Mouse (Mus musculus) intestine, embryonic 15.5 days (tissue): ENCODE results near the gene Bfsp2. TPM values are rescaled to one million over a fixed set of nuclear protein-coding genes. Genes with fewer than 3 reads are reported as not detected.

Source experiments
- ATAC-seq: fragments of 200-750 bp; cut with Nextera tagmentation; 2 replicates; pipeline ENCODE4 v1.8.0; 2017; ENCODE audit warnings: moderate TSS enrichment, moderate library complexity
- H3K27ac ChIP-seq: fragments of 300-500 bp; sonication (generic); 2 replicates; pipeline ENCODE4 v1.5.1; 2015; ENCODE audit warnings: mild to moderate bottlenecking, inconsistent platforms
- H3K27me3 ChIP-seq: fragments of 300-500 bp; sonication (generic); replicated peaks from 2 replicates; pipeline ENCODE4 v1.6.1; 2015; ENCODE audit warnings: inconsistent platforms
- H3K36me3 ChIP-seq: fragments of 300-500 bp; sonication (generic); 2 replicates; pipeline ENCODE4 v1.6.1; 2015; ENCODE audit warnings: inconsistent platforms
- H3K4me1 ChIP-seq: fragments of 300-500 bp; sonication (generic); replicated peaks from 2 replicates; pipeline ENCODE4 v1.6.1; 2015; ENCODE audit warnings: inconsistent platforms
- H3K4me2 ChIP-seq: fragments of 300-500 bp; sonication (generic); replicated peaks from 2 replicates; pipeline ENCODE4 v1.6.1; 2015; ENCODE audit warnings: mild to moderate bottlenecking, inconsistent platforms
- H3K4me3 ChIP-seq: fragments of 300-500 bp; sonication (generic); replicated peaks from 2 replicates; pipeline ENCODE4 v1.5.1; 2015; ENCODE audit warnings: inconsistent platforms
- H3K9ac ChIP-seq: fragments of 300-500 bp; sonication (generic); 2 replicates; pipeline ENCODE4 v1.6.1; 2015; ENCODE audit warnings: inconsistent platforms
- H3K9me3 ChIP-seq: fragments of 300-500 bp; sonication (generic); 2 replicates; pipeline ENCODE4 v1.6.1; 2016; ENCODE audit warnings: inconsistent platforms
- WGBS: fragments of 180-500 bp; shearing (Covaris S2); methylation state at CpG from one replicate; pipeline ENCODE4 v1.1.7; 2015; 5-methylcytosine and 5-hydroxymethylcytosine counted together
- polyA plus RNA-seq: library from polyadenylated mRNA; unstranded; fragments of >200 nt; fragmentation: Nextera tagmentation; extraction: Ambion mirVana; gene quantifications from 2 replicates; pipeline ENCODE4 v1.2.1, GENCODE M21; 2015

Bfsp2 gene
- polyA plus RNA-seq, 1 experiment from 2014 or later = 0.19 TPM

DNA sequence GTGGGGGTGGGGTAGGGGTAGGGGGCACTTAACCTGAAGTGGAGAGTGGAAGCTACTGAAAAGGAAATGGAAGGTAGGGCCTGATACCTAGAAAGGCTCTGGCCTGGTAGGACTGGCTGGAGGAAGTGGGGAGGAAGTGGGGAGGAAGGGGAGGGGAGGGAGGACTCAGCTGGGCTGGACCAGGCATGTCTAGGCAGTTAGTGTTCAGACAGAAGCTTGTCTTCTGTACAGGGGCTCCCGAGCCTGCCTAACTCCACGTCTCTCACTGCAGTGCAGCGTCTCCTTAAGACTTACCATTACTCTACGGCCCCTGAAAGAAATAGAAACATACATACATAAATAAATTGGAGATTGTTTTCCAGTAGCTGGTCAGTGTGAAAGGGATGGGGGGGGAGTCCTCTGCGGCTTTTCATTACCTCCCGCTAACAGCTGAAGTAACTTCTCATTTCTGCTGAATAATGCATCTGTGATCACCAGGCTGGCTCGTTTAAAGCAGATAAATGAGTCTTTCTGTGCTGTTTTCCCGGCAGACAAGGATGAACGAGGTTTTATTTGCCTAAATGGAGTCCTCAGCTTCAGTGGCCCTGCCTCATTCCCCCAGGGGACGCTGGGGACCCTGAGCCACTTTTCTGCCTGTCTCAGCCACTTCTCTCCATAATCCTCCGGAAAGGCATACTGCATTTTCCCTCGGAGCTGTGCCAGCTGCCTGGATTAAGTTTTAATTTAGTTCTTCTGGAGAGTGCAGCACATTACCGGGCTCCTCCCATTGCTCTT is 6.1 kb downstream of the Bfsp2 start:
- Histone ChIP-seq H3K36me3 (no peaks in the 10 kb centered on the region), H3K4me1 (no peaks in the 10 kb centered on the region), H3K4me2 (no peak overlapping the region), H3K9me3 (no peaks in the 10 kb centered on the region), H3K27me3 (no peaks in the 10 kb centered on the region), H3K4me3 (no peak overlapping the region), H3K27ac (no peak overlapping the region), H3K9ac (no peak overlapping the region)
- no peak for ATAC-seq
- 36% methylated on average over 13 of the region's 13 CpGs for WGBS

DNA sequence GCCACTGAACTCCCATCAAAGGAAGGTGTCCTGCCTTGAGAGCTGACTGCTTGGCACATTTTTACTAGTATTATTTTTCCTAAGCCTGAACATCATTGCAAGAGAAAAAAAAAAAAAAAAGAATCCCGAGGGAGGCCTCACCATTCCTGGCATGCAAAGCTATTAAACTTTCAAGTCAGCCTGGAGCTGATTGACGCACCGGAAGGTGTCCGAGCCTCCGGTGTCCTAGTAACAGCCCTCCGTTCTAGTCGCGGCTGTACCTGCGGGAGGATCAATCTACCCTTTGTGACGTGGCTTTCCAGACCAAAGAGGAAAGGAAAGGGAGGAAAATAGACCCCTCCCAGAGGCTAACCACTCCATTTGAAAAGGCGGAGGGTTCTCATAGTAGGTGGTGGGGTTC is 8.4 kb downstream of the Bfsp2 start:
- H3K27ac ChIP-seq = no peak overlapping the region
- no peak overlapping the region for H3K4me3 ChIP-seq
- H3K4me1 ChIP-seq = no peaks in the 10 kb centered on the region
- no peak overlapping the region for H3K9ac ChIP-seq
- 27% methylated on average over 11 of the region's 11 CpGs for WGBS
- no peaks in the 10 kb centered on the region for H3K9me3 ChIP-seq
- no peaks in the 10 kb centered on the region for H3K27me3 ChIP-seq
- no peaks in the 10 kb centered on the region for H3K36me3 ChIP-seq
- no peak for ATAC-seq
- H3K4me2 ChIP-seq = no peak overlapping the region

DNA sequence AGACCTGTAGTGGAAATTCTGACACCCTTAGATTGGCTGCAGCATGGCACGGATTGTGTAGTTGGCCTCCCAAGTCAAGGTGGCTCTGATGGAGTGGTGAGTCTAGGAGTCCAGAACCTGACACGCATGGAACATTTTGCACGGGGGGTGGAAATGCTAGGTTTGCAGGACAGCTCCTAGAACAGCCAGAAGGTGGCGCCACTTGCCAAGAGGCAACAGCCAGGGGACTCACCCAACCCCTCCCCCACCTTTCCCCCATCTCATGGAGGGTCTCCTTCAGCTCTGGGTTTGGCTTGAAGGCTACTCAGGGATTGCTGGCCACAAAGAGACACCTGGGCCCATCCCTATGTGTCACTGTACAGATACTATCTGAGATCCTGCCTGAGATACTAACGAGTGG is 10.7 kb downstream of the Bfsp2 start:
- WGBS = 70% methylated on average over 5 of the region's 5 CpGs
- ATAC-seq = no peak
- no peak overlapping the region for H3K9ac ChIP-seq
- no peak overlapping the region for H3K27ac ChIP-seq
- H3K36me3 ChIP-seq = no peaks in the 10 kb centered on the region
- H3K4me3 ChIP-seq = no peak overlapping the region
- no peaks in the 10 kb centered on the region for H3K9me3 ChIP-seq
- no peak overlapping the region for H3K4me2 ChIP-seq
- H3K27me3 ChIP-seq = no peaks in the 10 kb centered on the region
- no peaks in the 10 kb centered on the region for H3K4me1 ChIP-seq

DNA sequence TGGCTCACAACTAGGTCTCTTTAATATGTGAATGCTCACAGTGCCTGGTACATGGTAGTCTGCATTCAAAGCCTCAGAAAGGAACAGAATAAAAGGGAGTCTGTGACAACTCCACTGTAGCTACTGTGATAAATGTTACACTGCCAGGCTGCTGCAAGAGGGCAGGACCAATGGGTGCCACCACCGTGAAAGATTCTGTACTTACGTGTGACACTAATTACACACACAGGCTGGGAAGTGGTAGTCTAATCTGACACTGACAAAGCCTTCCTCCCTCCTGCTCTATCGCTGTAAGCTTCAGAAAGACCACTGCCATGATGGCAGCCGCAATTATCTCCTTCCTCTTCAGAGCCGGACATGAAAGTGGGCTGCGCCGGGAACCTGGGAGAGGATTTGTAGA is 11.3 kb downstream of the Bfsp2 start:
- H3K27ac ChIP-seq = no peak overlapping the region
- ATAC-seq = no peak
- no peak overlapping the region for H3K9ac ChIP-seq
- no peaks in the 10 kb centered on the region for H3K4me1 ChIP-seq
- 89% methylated on average over 7 of the region's 7 CpGs for WGBS
- no peaks in the 10 kb centered on the region for H3K9me3 ChIP-seq
- no peaks in the 10 kb centered on the region for H3K36me3 ChIP-seq
- no peaks in the 10 kb centered on the region for H3K27me3 ChIP-seq
- H3K4me3 ChIP-seq = no peak overlapping the region
- H3K4me2 ChIP-seq = no peak overlapping the region

DNA sequence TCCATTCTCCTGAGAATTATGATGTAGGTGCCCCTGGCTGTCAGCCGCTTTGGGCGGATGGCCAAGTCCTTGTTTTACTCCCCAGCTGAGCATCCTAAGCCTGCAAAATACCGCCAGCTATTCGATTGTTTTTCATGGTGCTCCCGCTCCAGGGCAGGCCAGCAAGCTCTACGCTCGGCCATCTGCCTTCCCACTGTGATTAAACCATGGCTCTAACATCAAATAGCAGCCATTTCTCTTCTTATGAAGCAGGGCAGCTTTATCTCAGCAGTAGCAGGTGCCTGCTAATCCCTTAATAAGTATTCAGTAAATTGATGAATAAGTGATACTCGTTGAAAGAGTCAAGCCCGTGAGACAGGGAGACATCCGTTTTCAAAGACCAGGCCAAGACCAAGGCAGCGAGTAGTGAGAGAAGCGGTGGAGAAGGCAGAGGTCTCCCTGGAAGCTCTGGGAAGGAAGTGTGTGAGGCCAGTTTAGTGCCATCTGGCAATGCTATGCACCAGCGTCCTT is 14.5 kb downstream of the Bfsp2 start:
- H3K4me2 ChIP-seq = no peak overlapping the region
- H3K4me3 ChIP-seq = no peak overlapping the region
- 59% methylated on average over 13 of the region's 13 CpGs for WGBS
- H3K4me1 ChIP-seq = no peaks in the 10 kb centered on the region
- H3K9me3 ChIP-seq = no peaks in the 10 kb centered on the region
- ATAC-seq = no peak
- H3K27ac ChIP-seq = no peak overlapping the region
- H3K9ac ChIP-seq = no peak overlapping the region
- H3K36me3 ChIP-seq = no peaks in the 10 kb centered on the region
- H3K27me3 ChIP-seq = no peaks in the 10 kb centered on the region

DNA sequence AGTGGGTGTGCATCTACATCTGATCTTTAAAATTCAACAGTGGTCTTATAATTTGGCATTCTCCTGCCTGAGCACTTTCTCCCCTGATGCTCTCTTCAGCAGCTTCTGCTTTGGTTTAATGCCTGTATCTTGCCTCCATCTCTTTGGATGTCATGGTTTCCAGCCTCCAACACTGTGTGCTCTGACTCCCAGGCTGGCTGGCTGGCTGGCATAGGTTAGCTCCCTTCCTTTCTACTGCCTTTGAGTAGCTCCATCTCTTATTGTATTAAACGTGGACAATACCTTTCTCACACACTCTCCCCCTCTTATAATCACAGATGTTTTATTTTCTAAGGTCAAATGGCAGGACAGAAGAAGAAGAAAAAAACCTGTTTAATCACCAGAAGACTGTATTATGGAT is 14.9 kb downstream of the Bfsp2 start:
- no peak for ATAC-seq
- Histone ChIP-seq H3K27me3 (no peaks in the 10 kb centered on the region), H3K4me2 (no peak overlapping the region), H3K27ac (no peak overlapping the region), H3K9ac (no peak overlapping the region), H3K4me3 (no peak overlapping the region), H3K36me3 (no peaks in the 10 kb centered on the region), H3K9me3 (no peaks in the 10 kb centered on the region), H3K4me1 (no peaks in the 10 kb centered on the region)
- 24% methylated on average over 1 of the region's 1 CpGs for WGBS

DNA sequence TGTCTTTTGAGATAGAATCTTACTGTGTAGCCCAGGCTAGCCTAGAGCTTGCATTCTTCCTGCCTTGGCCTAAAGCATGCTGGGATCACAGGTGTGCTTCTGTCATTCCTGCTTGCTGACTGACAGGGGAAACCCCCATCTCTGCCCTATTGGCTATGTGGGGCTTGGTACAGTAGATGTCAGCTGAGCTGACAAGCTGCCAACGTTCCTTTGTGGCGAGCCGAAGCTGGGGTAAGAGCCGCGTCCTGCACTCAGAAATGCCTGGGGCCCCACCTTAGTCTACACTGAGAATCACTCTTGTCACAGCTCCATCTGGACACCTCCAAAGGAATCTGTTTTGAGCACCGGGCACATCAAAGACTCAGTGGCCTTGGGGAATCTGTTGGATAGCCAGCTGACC is 16.4 kb downstream of the Bfsp2 start:
- H3K9ac ChIP-seq = no peak overlapping the region
- no peaks in the 10 kb centered on the region for H3K36me3 ChIP-seq
- no peak overlapping the region for H3K4me2 ChIP-seq
- no peak overlapping the region for H3K4me3 ChIP-seq
- no peak overlapping the region for H3K27ac ChIP-seq
- H3K9me3 ChIP-seq = no peaks in the 10 kb centered on the region
- no peaks in the 10 kb centered on the region for H3K27me3 ChIP-seq
- H3K4me1 ChIP-seq = no peaks in the 10 kb centered on the region
- no peak for ATAC-seq
- 83% methylated on average over 6 of the region's 6 CpGs for WGBS

DNA sequence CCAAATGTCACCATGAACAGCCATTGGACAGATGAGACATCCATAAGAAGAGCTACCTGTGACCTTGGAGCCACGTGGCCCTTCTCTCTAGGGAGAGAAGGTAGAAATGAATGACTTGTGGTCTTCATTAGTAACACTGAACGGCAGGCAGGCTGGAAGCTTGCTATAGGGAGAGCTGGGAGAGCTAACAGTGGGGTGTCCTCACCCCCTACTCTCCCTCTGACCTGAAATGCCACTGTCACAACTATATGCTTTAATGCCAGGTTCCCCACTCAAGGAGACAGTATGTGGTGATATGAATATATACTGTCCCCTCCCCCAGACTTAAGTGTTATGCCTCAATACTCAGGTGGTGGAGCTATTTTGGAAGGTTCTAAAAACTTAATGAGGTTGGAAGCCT is 20.4 kb downstream of the Bfsp2 start:
- Histone ChIP-seq H3K27ac (no peak overlapping the region), H3K9ac (no peak overlapping the region), H3K4me2 (no peak overlapping the region), H3K36me3 (no peaks in the 10 kb centered on the region), H3K4me1 (no peaks in the 10 kb centered on the region), H3K27me3 (no peaks in the 10 kb centered on the region), H3K4me3 (no peak overlapping the region), H3K9me3 (no peaks in the 10 kb centered on the region)
- no peak for ATAC-seq
- WGBS = 58% methylated on average over 2 of the region's 2 CpGs

DNA sequence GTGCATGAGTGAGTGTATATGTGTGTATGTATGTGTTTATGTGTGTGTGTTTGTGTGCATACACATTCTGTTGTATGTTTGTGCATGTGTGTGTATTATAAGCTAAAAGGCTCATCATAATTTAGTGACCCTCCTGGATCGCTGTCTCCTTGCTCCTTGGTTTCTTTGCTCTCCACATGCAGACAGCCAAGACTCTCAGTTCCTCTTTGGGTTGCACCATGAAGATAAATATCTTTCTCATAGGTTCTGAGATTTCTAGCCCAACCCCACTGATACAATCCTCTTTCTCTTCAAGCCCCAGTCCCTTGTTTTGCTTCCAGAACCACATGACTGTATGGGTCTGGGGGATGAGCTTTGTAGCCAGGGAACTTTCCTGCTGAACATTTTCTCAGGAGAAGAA is 20.9 kb downstream of the Bfsp2 start:
- no peaks in the 10 kb centered on the region for H3K4me1 ChIP-seq
- no peak overlapping the region for H3K4me3 ChIP-seq
- H3K9me3 ChIP-seq = no peaks in the 10 kb centered on the region
- no peaks in the 10 kb centered on the region for H3K27me3 ChIP-seq
- 81% methylated on average over 1 of the region's 1 CpGs for WGBS
- H3K36me3 ChIP-seq = no peaks in the 10 kb centered on the region
- H3K27ac ChIP-seq = no peak overlapping the region
- no peak overlapping the region for H3K4me2 ChIP-seq
- no peak for ATAC-seq
- H3K9ac ChIP-seq = no peak overlapping the region

DNA sequence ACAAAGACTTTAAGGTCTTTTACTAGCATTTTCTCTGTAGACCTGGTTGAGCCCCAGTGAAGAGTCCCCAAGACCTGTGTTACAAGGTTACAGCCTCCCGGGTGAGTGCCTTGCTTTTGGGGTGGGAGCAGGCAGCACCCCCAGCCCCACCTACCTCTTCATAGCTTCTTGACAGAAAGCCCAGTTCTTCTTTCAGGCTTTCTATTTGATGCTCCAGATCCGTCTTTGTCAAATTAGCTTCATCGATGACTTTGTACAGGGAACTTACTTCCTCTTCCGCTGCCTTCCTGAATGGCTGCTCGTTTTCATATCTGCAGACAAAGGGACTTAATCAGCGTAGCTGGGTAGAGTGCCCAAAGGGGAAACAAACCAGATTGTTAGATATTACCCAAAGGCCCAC is 30.6 kb downstream of the Bfsp2 start:
- Histone ChIP-seq H3K27me3 (no peaks in the 10 kb centered on the region), H3K4me2 (no peak overlapping the region), H3K9ac (no peak overlapping the region), H3K36me3 (no peaks in the 10 kb centered on the region), H3K4me1 (no peaks in the 10 kb centered on the region), H3K4me3 (no peak overlapping the region), H3K9me3 (no peaks in the 10 kb centered on the region), H3K27ac (no peak overlapping the region)
- ATAC-seq = no peak
- WGBS = 78% methylated on average over 6 of the region's 6 CpGs

DNA sequence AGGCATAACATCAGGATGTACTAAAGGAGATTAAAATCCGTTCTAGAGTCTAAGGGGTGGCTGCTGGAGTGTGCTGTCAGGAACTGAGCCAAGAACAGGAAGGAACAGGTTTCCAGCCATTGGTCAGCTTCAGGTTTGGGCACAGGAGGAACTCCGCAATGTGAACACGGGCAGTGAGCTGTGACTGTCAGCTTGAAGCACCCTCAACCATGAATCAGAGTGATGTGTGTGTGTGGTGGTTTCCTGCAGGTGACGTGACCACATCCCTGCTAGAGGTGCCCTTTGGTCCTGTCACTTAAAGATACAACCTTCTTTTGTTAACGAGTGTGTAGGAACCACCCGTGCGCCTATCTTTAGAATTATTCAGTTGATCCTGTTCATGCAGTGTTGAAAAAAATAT is 31.1 kb downstream of the Bfsp2 start:
- H3K36me3 ChIP-seq = no peaks in the 10 kb centered on the region
- H3K4me1 ChIP-seq = no peaks in the 10 kb centered on the region
- H3K9ac ChIP-seq = no peak overlapping the region
- H3K4me2 ChIP-seq = no peak overlapping the region
- no peaks in the 10 kb centered on the region for H3K27me3 ChIP-seq
- no peak for ATAC-seq
- WGBS = 75% methylated on average over 7 of the region's 7 CpGs
- H3K4me3 ChIP-seq = no peak overlapping the region
- no peaks in the 10 kb centered on the region for H3K9me3 ChIP-seq
- H3K27ac ChIP-seq = no peak overlapping the region

DNA sequence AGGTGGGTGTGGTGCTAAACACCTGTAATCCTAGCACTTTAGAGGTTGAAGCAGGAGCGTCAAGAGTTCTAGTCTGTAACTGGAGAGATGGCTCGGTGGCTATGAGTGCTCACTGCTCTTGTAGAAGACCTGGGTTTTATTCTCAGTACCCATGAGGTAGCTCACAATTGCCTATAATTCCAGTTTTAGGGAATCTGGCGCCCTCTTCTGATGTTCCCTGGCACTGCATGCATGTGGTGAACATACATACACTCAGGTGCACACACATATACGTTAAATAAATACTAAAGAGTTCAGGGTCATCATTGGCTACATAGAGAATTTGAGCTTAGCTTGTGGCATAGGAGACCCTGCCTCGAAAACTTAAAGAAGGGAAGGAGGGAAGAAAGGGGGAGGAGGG is 35.6 kb downstream of the Bfsp2 start:
- H3K9ac ChIP-seq = no peak overlapping the region
- H3K4me2 ChIP-seq = no peak overlapping the region
- H3K27me3 ChIP-seq = no peaks in the 10 kb centered on the region
- ATAC-seq = no peak
- H3K36me3 ChIP-seq = no peaks in the 10 kb centered on the region
- H3K4me3 ChIP-seq = no peak overlapping the region
- H3K9me3 ChIP-seq = no peaks in the 10 kb centered on the region
- WGBS = 88% methylated on average over 5 of the region's 5 CpGs
- H3K4me1 ChIP-seq = peaks cover 5% of the 10 kb centered on the region
- no peak overlapping the region for H3K27ac ChIP-seq

DNA sequence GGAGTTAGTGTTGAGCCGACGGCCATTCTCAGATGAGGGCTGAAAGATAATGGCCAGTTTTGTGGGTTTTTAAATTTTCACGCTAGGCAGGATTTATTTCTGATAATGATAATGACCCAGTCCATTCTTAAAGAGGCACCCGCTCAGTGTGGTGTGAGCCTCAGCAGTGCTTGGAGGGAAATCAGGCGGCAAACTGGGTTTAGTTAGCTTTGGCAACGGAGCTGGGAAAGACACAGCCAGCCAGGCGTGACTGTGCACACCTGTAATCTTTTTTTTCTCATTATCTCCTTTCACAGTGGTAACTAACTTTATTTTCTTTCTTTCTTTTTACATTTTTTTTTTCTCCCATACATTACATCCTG is 36.4 kb downstream of the Bfsp2 start:
- H3K4me1 ChIP-seq = peaks cover 5% of the 10 kb centered on the region
- no peak overlapping the region for H3K4me2 ChIP-seq
- no peak overlapping the region for H3K4me3 ChIP-seq
- H3K9ac ChIP-seq = no peak overlapping the region
- H3K27ac ChIP-seq = no peak overlapping the region
- no peaks in the 10 kb centered on the region for H3K27me3 ChIP-seq
- no peaks in the 10 kb centered on the region for H3K9me3 ChIP-seq
- no peak for ATAC-seq
- H3K36me3 ChIP-seq = no peaks in the 10 kb centered on the region
- WGBS = 53% methylated on average over 7 of the region's 7 CpGs
